Mouse (Mus musculus): ENCODE data around the gene Nlgn2.

The Nlgn2 gene

GRCm38 (mm10) chr11:69818871-69819270, 18.7 kb downstream of the Nlgn2 start:
- no peak for DNase-seq

GRCm38 (mm10) chr11:69818365-69818764, 19.2 kb downstream of the Nlgn2 start, which contains the start of gene Spem2:
TSS of gene Spem2 (minus strand) at chr11:69818465.
- DNase-seq, result no peak

- DNase-seq, result no peak
Observed at GRCm38 (mm10) chr11:69816520-69816919, 21.1 kb downstream of the Nlgn2 start.

- DNase-seq, result no peak
Observed at GRCm38 (mm10) chr11:69815155-69815554, 22.4 kb downstream of the Nlgn2 start, which contains the start of gene Gm39566. TSS of gene Gm39566 (minus strand) at chr11:69815298.

GRCm38 (mm10) chr11:69810280-69810679, 27.3 kb downstream of the Nlgn2 start:
- no peak for DNase-seq

GRCm38 (mm10) chr11:69807641-69808040, 29.9 kb downstream of the Nlgn2 start:
- no peak for DNase-seq

GRCm38 (mm10) chr11:69806378-69806777, 31.2 kb downstream of the Nlgn2 start:
- no peak for DNase-seq

- no peak for DNase-seq
Observed at GRCm38 (mm10) chr11:69804972-69805909, 32.3 kb downstream of the Nlgn2 start, which contains the start of gene Tmem102. TSS of gene Tmem102 (minus strand) at chr11:69805624.

GRCm38 (mm10) chr11:69804652-69804940, 33.0 kb downstream of the Nlgn2 start:
- DNase-seq, result no peak

GRCm38 (mm10) chr11:69803786-69804651, 33.6 kb downstream of the Nlgn2 start:
- DNase-seq, result peak; percentile 77 to 80

- DNase-seq, result no peak
Observed at GRCm38 (mm10) chr11:69803328-69803727, 34.3 kb downstream of the Nlgn2 start.

GRCm38 (mm10) chr11:69802648-69803105, 34.9 kb downstream of the Nlgn2 start:
- peak; percentile 47 to 52 for DNase-seq

GRCm38 (mm10) chr11:69801379-69801977, 36.1 kb downstream of the Nlgn2 start, which contains the start of gene Fgf11:
TSS of gene Fgf11 (minus strand) at chr11:69801857.
- DNase-seq, result peak; percentile 26 to 33

GRCm38 (mm10) chr11:69800392-69801197, 37.0 kb downstream of the Nlgn2 start:
- DNase-seq, result peak; percentile 22 to 36

GRCm38 (mm10) chr11:69800138-69800391, 37.5 kb downstream of the Nlgn2 start:
- DNase-seq, result peak; percentile 43 to 48

- peak; percentile 83 to 86 for DNase-seq
Observed at GRCm38 (mm10) chr11:69799394-69800137, 38.0 kb downstream of the Nlgn2 start.

- DNase-seq, result no peak
Observed at GRCm38 (mm10) chr11:69797924-69798323, 39.7 kb downstream of the Nlgn2 start.

GRCm38 (mm10) chr11:69795983-69796435, 41.6 kb downstream of the Nlgn2 start:
- DNase-seq, result no peak

- peak; percentile 91 to 94 for DNase-seq
Observed at GRCm38 (mm10) chr11:69795168-69795982, 42.2 kb downstream of the Nlgn2 start, which contains the start of gene Chrnb1. TSS of gene Chrnb1 (minus strand) at chr11:69795943.

GRCm38 (mm10) chr11:69793429-69793828, 44.2 kb downstream of the Nlgn2 start:
- no peak for DNase-seq
